Mouse (Mus musculus): ENCODE results near the gene Tssk1.

Tssk1 gene

GRCm38 (mm10) chr16:17945081-17945831, 51.2 kb downstream of the Tssk1 start:
- DNase-seq: no peak
